Mouse (Mus musculus) megakaryocyte, embryonic 14.5 days (primary cell): ENCODE measurements around the gene H2-K1. TPM values are rescaled to one million over a fixed set of nuclear protein-coding genes. Genes with fewer than 3 reads are reported as not detected.
"Not testable (repeated sequence)": the region's sequence is repeated elsewhere in the genome, so short reads cannot be mapped to it uniquely, and the experiment has no call there.

ENCODE experiments used
- H3K27me3 ChIP-seq: replicated peaks from 2 replicates; pipeline ENCODE3; 2012; ENCODE audit warnings: inconsistent platforms
- H3K36me3 ChIP-seq: replicated peaks from 2 replicates; pipeline ENCODE3; 2012; ENCODE audit warnings: low read length, inconsistent platforms, mixed read lengths
- H3K4me1 ChIP-seq: 2 replicates; pipeline ENCODE4 v1.6.1; 2012; ENCODE audit warnings: inconsistent platforms
- H3K4me3 ChIP-seq: replicated peaks from 2 replicates; pipeline ENCODE3; 2012; ENCODE audit warnings: moderate library complexity, mild to moderate bottlenecking, inconsistent platforms
- H3K9me3 ChIP-seq: 2 replicates; pipeline ENCODE4 v1.6.1; 2012; ENCODE audit warnings: inconsistent platforms
- FLI1 ChIP-seq: IDR thresholded peaks from 2 replicates; pipeline ENCODE4 v1.6.1; 2012; ENCODE audit warnings: low read length, inconsistent platforms, mixed read lengths
- GATA1 ChIP-seq: IDR thresholded peaks from 3 replicates; pipeline ENCODE4 v1.6.1; 2012; ENCODE audit warnings: mixed read lengths, low read length, inconsistent platforms, borderline replicate concordance
- polyA plus RNA-seq: library from polyadenylated mRNA; stranded (reverse); fragments of >175 nt; gene quantifications from 2 replicates; pipeline ENCODE4 v1.2.3, GENCODE M21; 2012; ENCODE audit warnings: low replicate concordance; ENCODE audit not compliant: insufficient read depth

H2-K1 gene
- polyA plus RNA-seq, 1 experiment: 307 TPM

- TF ChIP-seq FLI1: no peak
- no peak for TF ChIP-seq GATA1
- H3K27me3 ChIP-seq: peaks cover 3% of the 10 kb centered on the region
- peaks cover 9% of the 10 kb centered on the region; the same call in 1 of the 2 replicates for H3K9me3 ChIP-seq
- H3K36me3 ChIP-seq: no peaks in the 10 kb centered on the region
- H3K4me3 ChIP-seq: no peak overlapping the region
- peaks cover 12% of the 10 kb centered on the region for H3K4me1 ChIP-seq
Observed at GRCm38 (mm10) chr17:34013436-34013835, 13.3 kb upstream of the H2-K1 start.

- peaks cover 12% of the 10 kb centered on the region for H3K4me1 ChIP-seq
- H3K4me3 ChIP-seq: no peak overlapping the region
- H3K27me3 ChIP-seq: peaks cover 5% of the 10 kb centered on the region
- H3K9me3 ChIP-seq: peaks cover 13% of the 10 kb centered on the region
- TF ChIP-seq FLI1 (no peak), GATA1 (no peak)
- no peaks in the 10 kb centered on the region for H3K36me3 ChIP-seq
Observed at GRCm38 (mm10) chr17:34010156-34010555, 10.0 kb upstream of the H2-K1 start.

- H3K4me1 ChIP-seq: peaks cover 7% of the 10 kb centered on the region; the same call in 1 of the 2 replicates
- no peak for TF ChIP-seq GATA1
- no peak for TF ChIP-seq FLI1
Observed at GRCm38 (mm10) chr17:34006570-34006969, 6.4 kb upstream of the H2-K1 start.

GRCm38 (mm10) chr17:34003426-34003825 is 3.3 kb upstream of the H2-K1 start:
- Histone ChIP-seq H3K36me3 (no peaks in the 10 kb centered on the region), H3K9me3 (peaks cover 8% of the 10 kb centered on the region), H3K27me3 (peaks cover 2% of the 10 kb centered on the region), H3K4me1 (peaks cover 3% of the 10 kb centered on the region; the same call in 1 of the 2 replicates), H3K4me3 (no peak overlapping the region)
- TF ChIP-seq FLI1 (no peak), GATA1 (no peak)

More at GRCm38 (mm10) chr17:34006570-34006969, 6.4 kb upstream of the H2-K1 start:
- peaks cover 5% of the 10 kb centered on the region for H3K27me3 ChIP-seq
- H3K9me3 ChIP-seq: peaks cover 8% of the 10 kb centered on the region
- no peak overlapping the region for H3K4me3 ChIP-seq
- H3K36me3 ChIP-seq: no peaks in the 10 kb centered on the region

- not testable (repeated sequence) for H3K27me3 ChIP-seq, H3K4me1 ChIP-seq, H3K9me3 ChIP-seq
- Histone ChIP-seq H3K4me3 (peak overlapping the region; percentile 92), H3K36me3 (peaks cover 13% of the 10 kb centered on the region)
Observed at GRCm38 (mm10) chr17:34000796-34001195, 649 bp upstream of the H2-K1 start.

DNA sequence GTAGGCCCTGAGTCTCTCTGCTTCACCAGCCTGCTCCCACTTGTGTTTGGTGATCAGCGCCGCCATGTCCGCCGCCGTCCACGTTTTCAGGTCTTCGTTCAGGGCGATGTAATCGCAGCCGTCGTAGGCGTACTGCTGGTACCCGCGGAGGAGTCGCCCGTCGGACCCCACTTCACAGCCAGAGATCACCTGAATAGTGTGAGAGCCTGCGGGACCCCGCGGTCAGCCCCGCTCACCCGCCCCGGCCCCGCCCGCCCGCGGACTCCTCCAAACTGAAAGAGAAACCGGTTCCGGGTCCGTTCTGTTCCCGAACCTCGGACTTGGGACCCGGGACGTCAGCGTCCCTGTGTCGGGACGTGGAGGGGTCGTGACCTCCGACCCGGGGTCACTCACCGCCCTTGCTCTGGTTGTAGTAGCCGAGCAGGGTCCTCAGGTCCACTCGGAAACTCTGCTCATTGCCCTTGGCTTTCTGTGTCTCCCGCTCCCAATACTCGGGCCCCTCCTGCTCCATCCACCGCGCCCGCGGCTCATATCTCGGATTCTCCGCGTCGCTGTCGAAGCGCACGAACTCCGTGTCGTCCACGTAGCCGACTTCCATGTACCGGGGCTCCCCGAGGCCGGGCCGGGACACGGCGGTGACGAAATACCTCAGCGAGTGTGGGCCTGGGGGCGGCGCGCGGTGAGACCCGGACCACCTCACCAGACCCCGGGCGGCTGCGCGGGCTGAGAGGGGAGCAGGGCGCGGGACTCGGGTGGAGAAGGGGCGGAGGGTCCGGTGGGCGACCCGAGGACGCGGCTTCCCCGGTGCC is 602 bp downstream of the H2-K1 start:
- Histone ChIP-seq H3K4me3 (peak overlapping the region; percentile 92), H3K9me3 (peaks cover 5% of the 10 kb centered on the region; the same call in 1 of the 2 replicates), H3K36me3 (peaks cover 17% of the 10 kb centered on the region), H3K27me3 (no peaks in the 10 kb centered on the region), H3K4me1 (peaks cover 11% of the 10 kb centered on the region)
- TF ChIP-seq FLI1 (no peak), GATA1 (no peak)

DNA sequence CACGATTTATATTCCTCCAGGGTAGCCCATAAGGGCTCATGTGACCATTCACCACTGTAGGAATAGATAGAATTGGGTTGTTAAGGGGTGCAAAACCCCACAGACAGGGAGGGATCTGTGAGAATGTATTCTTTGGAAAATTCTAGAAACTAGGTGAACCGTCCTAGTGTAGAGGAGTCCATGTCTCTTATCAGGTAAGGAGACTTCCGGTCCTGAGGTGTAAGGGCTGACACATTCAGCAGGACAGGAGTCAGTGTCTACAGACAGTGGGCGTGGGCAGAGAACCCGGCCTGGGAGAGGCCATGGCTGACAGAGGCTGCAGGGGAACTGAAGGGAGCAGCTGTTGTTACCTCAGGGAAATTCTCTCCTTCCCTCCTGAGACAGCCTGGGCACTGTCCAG is 1.4 kb downstream of the H2-K1 start:
- H3K4me3 ChIP-seq: peak overlapping the region; percentile 69
- H3K9me3 ChIP-seq, H3K27me3 ChIP-seq: not testable (repeated sequence)
- H3K4me1 ChIP-seq: peaks cover 11% of the 10 kb centered on the region
- H3K36me3 ChIP-seq: peaks cover 17% of the 10 kb centered on the region

- Histone ChIP-seq H3K4me1 (peaks cover 12% of the 10 kb centered on the region), H3K36me3 (peaks cover 17% of the 10 kb centered on the region)
- H3K9me3 ChIP-seq, H3K27me3 ChIP-seq, H3K4me3 ChIP-seq: not testable (repeated sequence)
Observed at GRCm38 (mm10) chr17:33997025-33997424, 3.1 kb downstream of the H2-K1 start.

DNA sequence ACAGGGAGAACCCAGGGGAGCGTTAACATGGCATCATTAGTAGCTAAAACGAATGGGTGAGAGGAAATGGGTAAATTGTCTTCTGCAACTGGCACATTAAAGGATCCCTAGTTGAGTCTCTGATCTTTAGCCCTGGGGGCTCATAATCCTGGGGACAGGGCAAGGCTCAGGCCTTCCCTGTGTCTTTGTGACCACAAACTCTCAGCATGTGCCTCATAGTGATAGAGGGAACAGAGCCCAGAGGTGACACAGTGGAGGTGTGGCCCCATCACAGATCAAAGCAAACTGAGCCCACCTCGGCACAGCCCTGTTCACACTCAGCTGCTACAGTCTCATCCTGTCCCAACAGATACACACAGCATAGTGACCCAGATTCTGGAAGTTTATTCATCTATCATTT is 4.5 kb downstream of the H2-K1 start:
- TF ChIP-seq GATA1: no peak
- no peak for TF ChIP-seq FLI1
- Histone ChIP-seq H3K27me3 (no peaks in the 10 kb centered on the region), H3K4me1 (peaks cover 15% of the 10 kb centered on the region), H3K36me3 (peaks cover 17% of the 10 kb centered on the region), H3K9me3 (no peaks in the 10 kb centered on the region), H3K4me3 (no peak overlapping the region)

GRCm38 (mm10) chr17:33994959-33995358 is 5.2 kb downstream of the H2-K1 start:
- H3K36me3 ChIP-seq: peaks cover 17% of the 10 kb centered on the region
- peak overlapping the region; percentile 46 for H3K4me3 ChIP-seq
- TF ChIP-seq GATA1 (no peak), FLI1 (no peak)
- no peaks in the 10 kb centered on the region for H3K9me3 ChIP-seq
- no peaks in the 10 kb centered on the region for H3K27me3 ChIP-seq
- peaks cover 15% of the 10 kb centered on the region for H3K4me1 ChIP-seq
